Mouse (Mus musculus): ENCODE measurements around the gene Tmem207.
A peak's percentile ranks its signal among the peaks of the same experiment; 100 is the strongest.
"Not testable (repeated sequence)": the region's sequence is repeated elsewhere in the genome, so short reads cannot be mapped to it uniquely, and the experiment has no call there.

The Tmem207 gene

DNA sequence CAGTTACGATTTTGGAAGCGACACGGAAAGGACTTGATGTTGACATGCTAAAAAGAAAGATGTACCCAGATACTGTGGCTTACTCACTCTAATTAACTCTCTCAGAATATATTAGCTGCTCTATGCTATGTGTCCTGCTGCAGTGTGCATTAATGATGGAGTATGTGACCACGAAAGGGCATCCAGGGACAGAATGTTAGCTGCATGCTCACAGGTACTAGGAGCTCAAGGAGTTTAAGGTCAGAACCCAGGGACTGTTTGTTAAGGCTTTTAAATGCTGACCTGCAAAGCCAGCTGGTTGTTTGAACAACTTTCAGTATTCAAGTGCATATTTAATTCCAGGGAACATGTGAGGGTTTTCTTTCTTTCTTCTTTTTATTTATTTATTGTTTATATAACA is at the start of gene Tmem207:
Gene Tmem207, minus strand, starts transcription at position 101 of the 400 bp plus-strand sequence.
- no peak for DNase-seq (ENCODE audit: low spot score)

DNA sequence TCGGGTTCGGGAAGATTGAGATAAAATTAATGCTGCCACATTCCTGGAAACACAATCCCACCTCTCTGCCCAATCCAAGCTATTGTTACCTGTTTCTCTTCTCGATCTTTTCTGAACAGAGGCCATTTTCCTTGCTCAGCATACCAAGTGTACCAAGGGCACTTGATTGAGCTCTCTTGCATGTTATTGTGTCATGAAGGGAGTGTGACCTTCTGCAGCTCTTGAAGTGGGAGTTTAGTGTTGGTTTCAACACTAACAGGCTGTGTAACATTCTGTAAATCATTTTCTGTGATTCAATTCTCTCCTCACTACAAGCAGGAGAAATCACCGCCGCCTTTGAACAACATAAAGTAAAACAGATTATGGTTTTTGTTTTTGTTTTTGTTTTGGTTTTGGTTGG is 47.6 kb upstream of the Tmem207 start:
- DNase-seq (ENCODE audit: low spot score) = no peak

DNA sequence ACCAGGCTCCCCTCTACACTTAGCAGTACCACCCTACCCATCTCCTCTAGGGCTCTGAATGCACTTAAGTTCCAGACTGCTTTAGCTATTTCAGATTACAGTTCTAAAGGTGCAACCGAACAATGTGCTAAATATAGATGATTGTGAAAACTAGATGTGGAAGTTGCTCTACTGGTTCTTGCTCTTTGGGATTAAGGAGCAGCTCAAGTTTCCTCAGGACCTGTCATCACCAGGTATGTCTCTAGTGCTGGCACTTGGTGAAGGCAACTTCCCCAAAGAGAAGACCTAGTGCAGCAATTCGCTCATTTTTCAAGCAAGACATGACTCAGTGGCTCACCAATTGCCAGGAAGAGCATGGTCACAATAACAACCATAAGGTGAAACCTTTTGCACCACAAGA is 45.3 kb upstream of the Tmem207 start:
- DNase-seq (ENCODE audit: low spot score) = no peak

- no peak for DNase-seq (ENCODE audit: low spot score)
These were observed 42.9 kb upstream of the Tmem207 start for GRCm38 (mm10) chr16:26569387-26569978.

DNA sequence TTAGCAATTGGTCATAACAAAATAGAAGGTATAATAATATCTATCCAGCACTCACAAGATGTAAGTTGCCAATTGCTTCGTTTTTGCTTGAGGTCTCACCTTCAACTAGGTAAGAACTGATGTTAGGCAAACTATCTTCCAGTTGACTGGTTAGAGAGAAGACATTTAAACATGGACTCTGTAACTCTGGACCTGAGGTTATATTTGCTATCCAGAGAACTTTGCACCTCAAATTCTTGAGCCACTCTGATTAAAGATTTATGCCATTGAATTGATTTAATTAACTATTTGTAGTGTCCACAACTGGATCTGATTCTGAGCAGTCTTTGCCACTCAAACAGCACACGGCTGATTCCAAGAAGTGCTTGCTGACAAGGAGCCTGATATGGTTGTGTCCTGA is 36.2 kb upstream of the Tmem207 start:
- no peak for DNase-seq (ENCODE audit: low spot score)

DNA sequence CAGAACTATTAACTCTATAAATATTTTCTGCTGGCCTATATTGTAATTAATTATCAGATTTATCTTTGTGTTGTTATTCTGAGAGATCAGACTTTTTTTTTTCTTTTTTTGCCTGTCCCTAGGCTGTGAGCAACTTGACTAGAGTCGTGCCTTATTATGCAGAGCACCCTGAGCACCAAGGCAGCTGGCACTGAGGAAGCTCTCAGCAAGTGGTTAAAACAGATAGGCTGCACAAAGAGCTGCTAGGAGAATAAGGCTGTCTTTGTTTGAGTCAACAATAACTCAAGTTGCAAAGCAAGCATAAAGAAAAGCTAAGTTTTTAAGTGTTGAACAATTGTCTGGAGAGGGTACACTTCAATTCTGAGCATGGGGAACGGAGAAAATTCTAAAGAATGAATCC is 35.2 kb upstream of the Tmem207 start:
- no peak for DNase-seq (ENCODE audit: low spot score)

DNA sequence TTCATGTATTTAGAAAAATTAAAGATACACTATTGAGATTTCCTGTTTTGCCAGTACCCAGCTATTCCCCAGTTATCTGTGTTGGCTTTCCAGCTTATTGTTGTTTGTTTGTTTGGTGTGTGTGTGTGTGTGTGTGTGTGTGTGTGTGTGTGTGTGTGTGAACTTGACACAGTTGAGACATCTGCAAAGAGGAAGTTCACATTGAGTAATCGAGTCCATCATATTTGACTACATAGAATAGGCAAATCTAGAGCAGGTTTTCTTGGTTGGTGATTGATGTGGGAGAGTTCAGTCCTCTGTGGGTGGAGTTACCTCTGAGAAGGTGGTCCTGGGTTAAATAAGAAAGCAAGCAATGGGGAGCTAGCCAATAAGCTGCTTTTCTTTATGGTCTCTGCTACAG is 32.2 kb upstream of the Tmem207 start:
- no peak for DNase-seq (ENCODE audit: low spot score)

DNA sequence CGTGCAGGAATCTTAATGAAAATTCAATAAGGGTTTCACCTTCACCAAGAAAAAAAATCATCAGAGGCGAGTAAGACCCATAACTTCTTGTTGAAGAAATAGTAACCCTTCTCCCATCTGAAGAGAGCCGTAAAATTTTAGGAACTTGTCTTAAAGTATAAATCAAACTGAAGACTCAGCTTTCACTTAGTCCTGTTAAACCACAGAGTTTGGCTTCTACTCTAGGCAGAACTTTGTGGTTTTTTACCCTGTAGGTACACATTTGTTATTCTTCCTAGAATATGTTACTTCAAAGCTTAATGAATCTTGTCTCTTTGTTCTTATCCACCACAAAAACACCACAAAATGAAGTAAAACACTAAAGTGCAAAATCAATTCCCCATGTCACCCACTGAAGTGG is 25.7 kb upstream of the Tmem207 start:
- DNase-seq (ENCODE audit: low spot score) = no peak

- DNase-seq (ENCODE audit: low spot score) = no peak
These were observed 22.7 kb upstream of the Tmem207 start for GRCm38 (mm10) chr16:26549221-26549620.

DNA sequence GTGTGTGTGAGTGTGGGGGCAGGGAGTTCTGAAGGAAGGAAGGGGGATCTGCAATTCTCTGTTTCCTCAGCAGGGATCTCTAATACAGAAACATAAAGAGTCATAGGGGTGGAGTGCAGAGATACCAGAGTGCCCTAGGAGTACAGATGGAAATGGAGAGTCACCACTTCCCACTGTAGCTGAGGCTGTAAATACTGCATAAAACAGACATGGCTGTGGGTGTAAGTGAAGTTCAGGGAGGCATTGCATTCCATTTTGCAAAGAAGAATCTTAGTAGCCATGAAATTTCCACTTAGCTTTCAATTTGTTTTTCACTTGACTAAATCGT is 20.3 kb upstream of the Tmem207 start:
- DNase-seq (ENCODE audit: low spot score) = no peak

- no peak for DNase-seq (ENCODE audit: low spot score)
These were observed 19.8 kb upstream of the Tmem207 start for GRCm38 (mm10) chr16:26546170-26546878.

DNA sequence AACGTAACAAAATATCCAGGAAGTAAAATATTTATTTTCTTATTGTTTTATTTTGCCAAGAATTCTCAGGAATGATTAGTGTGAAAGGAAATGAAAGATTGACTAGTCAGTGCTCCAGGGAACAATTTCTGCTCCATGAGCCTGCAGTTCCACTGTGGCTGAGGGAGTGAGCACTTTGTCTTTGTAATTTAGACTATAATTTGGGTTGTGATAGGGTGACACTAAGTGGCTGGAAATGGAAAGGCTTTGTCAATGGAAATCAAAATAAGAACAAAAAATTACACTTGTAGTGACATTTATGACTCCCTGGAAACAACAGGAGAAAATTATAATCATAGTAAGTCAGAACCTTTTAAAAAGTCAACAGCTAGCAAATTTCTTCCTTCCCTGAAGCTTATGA is 5.7 kb upstream of the Tmem207 start:
- no peak for DNase-seq (ENCODE audit: low spot score)

- DNase-seq (ENCODE audit: low spot score) = no peak
These were observed 3.9 kb upstream of the Tmem207 start for GRCm38 (mm10) chr16:26530451-26530850.

DNA sequence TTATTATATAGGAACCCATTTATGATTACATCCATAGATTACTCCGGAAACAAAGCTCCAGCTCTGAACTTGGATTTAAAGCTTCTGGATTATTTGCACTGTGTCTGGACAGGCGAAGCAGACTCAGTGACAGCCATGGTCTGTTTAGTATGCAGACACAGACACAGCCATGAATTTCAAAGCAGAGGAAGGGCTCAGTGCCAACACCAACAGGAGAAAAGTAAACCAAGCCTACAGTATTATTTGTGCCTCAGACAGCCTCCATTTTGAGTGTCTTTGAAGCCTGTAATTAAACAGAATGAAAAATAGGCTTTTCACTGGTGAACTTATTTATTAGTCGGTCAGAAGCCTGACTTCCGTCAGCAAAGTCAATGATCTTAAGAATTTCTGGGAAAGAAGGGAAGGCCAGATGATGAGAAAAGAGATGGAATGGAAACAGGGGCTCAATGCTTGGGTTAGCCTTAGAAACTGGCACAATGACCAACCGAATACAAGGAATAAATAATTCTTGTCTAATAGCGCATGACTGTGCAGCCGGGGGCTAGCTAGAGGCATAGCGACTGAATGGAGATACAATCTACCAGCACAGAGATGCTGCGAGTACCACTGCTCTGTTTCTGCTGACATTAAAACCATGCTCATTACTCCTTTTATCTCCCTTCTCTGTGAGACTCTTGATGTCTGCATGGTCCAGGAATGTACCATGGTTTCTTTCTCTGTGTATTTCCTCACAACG is 1.5 kb upstream of the Tmem207 start:
- DNase-seq (ENCODE audit: low spot score) = no peak

DNA sequence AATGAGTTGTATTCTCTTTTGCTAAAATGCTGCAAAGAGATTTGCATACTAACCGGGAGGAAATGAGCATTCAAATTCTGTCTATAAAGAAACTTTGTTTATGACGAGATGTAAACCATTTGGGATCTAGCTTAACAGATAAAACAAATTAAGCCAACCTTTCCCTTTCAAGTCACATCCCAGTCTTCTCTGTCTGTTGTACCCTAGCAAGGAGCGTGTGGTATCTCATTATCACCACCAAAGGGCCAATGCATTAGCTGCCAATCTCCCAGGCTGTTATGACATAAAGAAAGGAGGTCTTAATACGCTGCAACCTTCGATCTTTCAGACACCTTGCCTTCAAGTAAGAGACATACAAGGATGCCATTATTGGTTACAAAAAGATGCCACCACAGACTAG is 737 bp downstream of the Tmem207 start:
- DNase-seq (ENCODE audit: low spot score) = no peak

DNA sequence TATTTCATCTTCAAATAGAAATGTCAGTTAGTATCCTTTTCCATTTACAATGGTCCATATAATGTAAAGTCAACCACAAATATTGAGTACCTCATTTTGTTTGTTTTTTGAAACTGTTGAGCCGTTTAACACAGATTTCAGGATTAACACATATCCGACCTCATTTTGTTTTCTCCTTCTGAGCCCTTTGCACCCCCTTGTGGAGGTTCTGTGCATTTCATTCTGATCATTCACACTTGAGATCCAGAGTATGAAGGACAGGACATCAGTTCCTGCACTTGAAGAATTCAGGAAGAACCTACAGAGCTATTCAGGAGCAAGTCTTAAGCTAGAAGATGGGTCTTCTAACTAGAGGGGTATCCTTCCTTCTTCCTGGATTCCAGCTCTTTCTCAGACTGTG is 7.0 kb downstream of the Tmem207 start:
- peak; percentile 55 for DNase-seq (ENCODE audit: low spot score)

DNA sequence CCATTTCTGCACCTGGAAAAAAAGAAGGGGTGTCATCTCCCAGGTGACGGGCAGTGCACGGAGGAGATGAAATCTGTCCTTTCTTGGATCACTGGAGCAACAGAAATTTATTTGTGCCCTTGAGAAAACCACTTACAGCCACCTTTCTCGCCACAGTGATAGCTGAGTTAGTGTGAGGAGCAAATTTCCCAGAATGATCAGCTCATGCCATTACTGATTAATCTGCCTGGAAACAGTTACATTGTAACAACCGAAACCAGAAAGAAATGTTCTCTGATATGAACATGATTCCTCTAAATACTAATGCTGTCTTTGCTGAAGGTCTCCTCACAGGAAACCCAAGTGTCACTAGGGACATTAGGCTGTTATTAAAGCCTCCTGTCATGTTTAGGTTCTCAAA is 21.6 kb downstream of the Tmem207 start:
- DNase-seq (ENCODE audit: low spot score) = no peak

DNA sequence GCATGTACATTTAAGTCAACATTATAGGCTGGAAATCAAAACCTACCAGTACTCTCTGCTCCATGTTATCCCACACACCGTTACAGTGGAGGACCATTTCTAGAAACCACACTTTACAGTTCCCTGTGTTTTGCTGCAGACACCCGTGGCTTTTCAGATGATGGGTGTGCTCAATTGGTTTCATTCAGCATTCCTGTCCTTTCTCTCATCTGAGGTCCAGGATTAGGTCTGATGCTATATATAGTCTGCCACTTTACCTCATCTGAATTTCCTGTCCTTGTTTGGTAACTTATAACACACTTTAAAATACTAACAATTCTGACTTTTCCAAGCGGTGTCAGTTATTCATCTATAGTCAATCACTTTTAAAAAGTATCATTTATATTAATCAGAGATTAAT is 25.8 kb downstream of the Tmem207 start:
- no peak for DNase-seq (ENCODE audit: low spot score)

GRCm38 (mm10) chr16:26499705-26500104 is 26.9 kb downstream of the Tmem207 start:
- DNase-seq (ENCODE audit: low spot score) = not testable (repeated sequence)

DNA sequence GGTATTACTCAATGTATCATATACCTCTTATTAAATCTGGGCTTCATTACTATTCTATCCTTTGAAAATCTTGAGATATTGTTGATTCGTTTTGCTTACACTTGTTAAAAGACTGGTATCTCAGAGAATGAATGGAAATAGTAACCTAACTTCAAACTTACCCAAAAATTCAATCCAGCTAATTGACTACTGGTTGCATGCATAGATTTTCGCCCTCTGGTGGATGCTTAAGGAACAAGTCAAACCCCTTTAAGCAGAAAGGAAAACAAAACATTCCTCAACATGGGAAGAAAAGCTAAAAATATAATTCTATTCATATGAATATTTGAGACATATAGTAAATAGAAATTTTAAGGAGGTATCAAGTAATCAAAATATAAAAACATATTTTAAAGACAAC is 30.8 kb downstream of the Tmem207 start:
- DNase-seq (ENCODE audit: low spot score) = peak; percentile 43

DNA sequence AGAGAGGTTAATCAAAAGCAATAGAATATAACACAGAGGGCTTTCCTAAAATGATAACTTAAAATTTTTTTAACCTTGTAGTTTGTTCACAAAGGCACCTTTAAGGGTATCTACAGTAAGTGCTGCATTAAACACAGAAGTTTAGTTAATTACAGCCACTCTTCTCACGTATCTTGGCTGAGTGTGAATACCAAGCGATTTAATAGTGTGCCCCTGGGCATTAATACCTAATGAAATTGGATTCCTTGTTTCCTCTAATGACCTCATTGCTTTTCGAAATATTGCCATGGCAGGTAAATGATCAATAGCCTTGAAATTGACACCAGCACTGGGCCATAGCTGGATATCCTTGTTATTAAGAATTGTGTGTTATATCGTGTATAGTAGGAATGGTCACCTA is 55.3 kb downstream of the Tmem207 start:
- no peak for DNase-seq (ENCODE audit: low spot score)

GRCm38 (mm10) chr16:26466535-26466934 is 60.0 kb downstream of the Tmem207 start:
- no peak for DNase-seq (ENCODE audit: low spot score)

- no peak for DNase-seq (ENCODE audit: low spot score)
These were observed 63.7 kb downstream of the Tmem207 start, which contains the start of gene Cldn16 for GRCm38 (mm10) chr16:26462835-26463234. Cldn16 (plus strand) TSS chr16:26463135.
